16 mouse cellular contexts compared by ENCODE assay signal in the genomic region with DNA sequence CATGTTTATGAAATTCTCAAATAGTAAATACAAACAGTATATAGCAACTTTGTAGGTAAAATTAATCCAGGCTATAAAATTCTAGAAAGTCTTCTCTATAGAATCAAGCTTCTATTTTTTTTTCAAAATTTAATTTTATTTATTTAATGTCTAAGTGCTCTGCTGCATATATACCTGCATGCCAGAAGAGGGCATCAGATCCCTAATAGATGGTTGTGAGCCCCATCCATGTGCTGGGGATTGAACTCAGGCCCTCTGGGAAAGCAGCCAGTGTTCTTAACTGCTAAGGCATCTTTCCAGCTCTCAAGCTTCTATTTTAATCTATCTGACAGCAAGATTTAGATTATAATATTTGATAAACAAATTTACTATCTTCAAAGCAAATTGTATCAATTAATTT.
"Had no signal": no experiment of that assay in that cellular context is flagged by ENCODE, and none has a peak within 500 bp of the region (broad histone marks: within the 10 kb centered on the region; RNA-seq: fewer than 3 reads in every experiment).

No protein-coding gene starts in this region.

- H3K9me3 ChIP-seq: limb, embryonic 12.5 days; limb, embryonic 15.5 days; megakaryocyte, embryonic 14.5 days; midbrain, embryonic 10.5 days; midbrain, embryonic 13.5 days; neural tube, embryonic 13.5 days had no signal

- H3K27me3 ChIP-seq: limb, embryonic 12.5 days; limb, embryonic 15.5 days; megakaryocyte, embryonic 14.5 days; midbrain, embryonic 13.5 days; neural tube, embryonic 13.5 days had no signal

- H3K9ac ChIP-seq: limb, embryonic 12.5 days; limb, embryonic 15.5 days; liver, embryonic 14.5 days; liver, postnatal 0 days; lung, embryonic 14.5 days; midbrain, embryonic 13.5 days; neural tube, embryonic 13.5 days had no signal

- H3K4me1 ChIP-seq: limb, embryonic 12.5 days; limb, embryonic 15.5 days; megakaryocyte, embryonic 14.5 days; midbrain, embryonic 10.5 days; midbrain, embryonic 13.5 days; neural tube, embryonic 13.5 days had no signal

- H3K36me3 ChIP-seq: limb, embryonic 12.5 days; limb, embryonic 15.5 days; midbrain, embryonic 10.5 days; midbrain, embryonic 13.5 days; neural tube, embryonic 13.5 days had no signal

- H3K27ac ChIP-seq: kidney, postnatal 0 days; limb, embryonic 12.5 days; limb, embryonic 15.5 days; liver, embryonic 14.5 days; midbrain, embryonic 10.5 days; midbrain, embryonic 13.5 days; neural tube, embryonic 13.5 days; stomach, postnatal 0 days had no signal

- H3K4me3 ChIP-seq: limb, embryonic 12.5 days; limb, embryonic 15.5 days; megakaryocyte, embryonic 14.5 days; midbrain, embryonic 10.5 days; midbrain, embryonic 13.5 days; myocyte; neural tube, embryonic 13.5 days had no signal

- DNase-seq: kidney, adult 2 months; kidney, postnatal 4 days; left cerebral cortex, postnatal 4 days; liver, postnatal 0 days; lung, embryonic 14.5 days; thymus, postnatal 25 days had no signal
